Mouse (Mus musculus) ES-E14 (cell line): ENCODE measurements around the gene Lad1.

Experiments
- CHD2 ChIP-seq: IDR thresholded peaks from 2 replicates; pipeline ENCODE4 v1.6.1; 2014; ENCODE audit warnings: mild to moderate bottlenecking, low read depth, low read length, inconsistent platforms
- HCFC1 ChIP-seq: IDR thresholded peaks from 2 replicates; pipeline ENCODE4 v1.6.1; 2012; ENCODE audit warnings: low read length, inconsistent platforms, borderline replicate concordance; ENCODE audit not compliant: insufficient read depth
- MAFK ChIP-seq: IDR thresholded peaks from 2 replicates; pipeline ENCODE4 v1.6.1; 2014; ENCODE audit warnings: mild to moderate bottlenecking, low read depth, low read length, inconsistent platforms; ENCODE audit not compliant: insufficient read depth
- ZC3H11A ChIP-seq: IDR thresholded peaks from 2 replicates; pipeline ENCODE4 v1.6.1; 2012; ENCODE audit warnings: low read depth, mild to moderate bottlenecking, inconsistent platforms, low read length, borderline replicate concordance
- ZNF384 ChIP-seq: IDR thresholded peaks from 2 replicates; pipeline ENCODE4 v1.6.1; 2012; ENCODE audit warnings: low read depth, low read length, inconsistent platforms

- TF ChIP-seq CHD2 (no peak), MAFK (no peak), HCFC1 (no peak), ZC3H11A (no peak), ZNF384 (no peak)
Measured at GRCm38 (mm10) chr1:135813071-135813470, 5.3 kb upstream of the Lad1 start.
